Mouse (Mus musculus): ENCODE measurements at regions not wholly inside any gene's neighbourhood (a gene's known extent, or its start where the extent isn't known, plus 50 kb on each side); places are given as distances from the start of the nearest gene placed in this dataset.

GRCm38 (mm10) chr1:184130897-184131296 is 96.8 kb upstream of the 1700056E22Rik start:
- no peak for ATAC-seq (ENCODE audit: insufficient number of reproducible peaks, insufficient read depth, low FRiP score, low read depth)

GRCm38 (mm10) chr1:184127321-184127720 is 93.2 kb upstream of the 1700056E22Rik start:
- H3K4me2 ChIP-seq (replicated peaks; ENCODE audit: low read depth, low read length), result no peak overlapping the region
- no peak overlapping the region for H3K27ac ChIP-seq (ENCODE audit: low read length)
- WGBS, result 75% methylated on average over 4 of the region's 4 CpGs
- no peak overlapping the region for H3K9ac ChIP-seq (replicated peaks; ENCODE audit: low read depth, low read length)
- H3K27me3 ChIP-seq (ENCODE audit: control insufficient read depth, insufficient read depth, low read length), result no peaks in the 10 kb centered on the region
- no peaks in the 10 kb centered on the region for H3K9me3 ChIP-seq (ENCODE audit: control insufficient read depth, low read depth, low read length)
- ATAC-seq (ENCODE audit: insufficient number of reproducible peaks, insufficient read depth, low FRiP score, low read depth), result no peak
- H3K36me3 ChIP-seq (ENCODE audit: control insufficient read depth, insufficient read depth, low read length), result no peaks in the 10 kb centered on the region
- no peak overlapping the region for H3K4me3 ChIP-seq (ENCODE audit: low read depth, low read length)
- H3K4me1 ChIP-seq (ENCODE audit: control insufficient read depth, insufficient read depth, low read length), result no peaks in the 10 kb centered on the region

More at GRCm38 (mm10) chr1:184130897-184131296, 96.8 kb upstream of the 1700056E22Rik start:
- Histone ChIP-seq H3K9me3 (ENCODE audit: control insufficient read depth, low read depth, low read length) (no peaks in the 10 kb centered on the region), H3K9ac (replicated peaks; ENCODE audit: low read depth, low read length) (no peak overlapping the region), H3K4me3 (ENCODE audit: low read depth, low read length) (no peak overlapping the region), H3K27ac (ENCODE audit: low read length) (no peak overlapping the region), H3K27me3 (ENCODE audit: control insufficient read depth, insufficient read depth, low read length) (no peaks in the 10 kb centered on the region), H3K4me2 (replicated peaks; ENCODE audit: low read depth, low read length) (no peak overlapping the region), H3K4me1 (ENCODE audit: control insufficient read depth, insufficient read depth, low read length) (no peaks in the 10 kb centered on the region), H3K36me3 (ENCODE audit: control insufficient read depth, insufficient read depth, low read length) (no peaks in the 10 kb centered on the region)
- WGBS, result 81% methylated on average over 4 of the region's 4 CpGs

GRCm38 (mm10) chr1:184126909-184127308 is 92.8 kb upstream of the 1700056E22Rik start:
- no peak for ATAC-seq (ENCODE audit: insufficient number of reproducible peaks, insufficient read depth, low FRiP score, low read depth)
- H3K4me2 ChIP-seq (replicated peaks; ENCODE audit: low read depth, low read length), result no peak overlapping the region
- H3K27me3 ChIP-seq (ENCODE audit: control insufficient read depth, insufficient read depth, low read length), result no peaks in the 10 kb centered on the region
- 0 out of 2 replicates have a peak overlapping the region, but pooled peaks have one; percentile 22 for H3K27ac ChIP-seq (ENCODE audit: low read length)
- no peaks in the 10 kb centered on the region for H3K4me1 ChIP-seq (ENCODE audit: control insufficient read depth, insufficient read depth, low read length)
- WGBS, result 68% methylated on average over 3 of the region's 3 CpGs
- H3K4me3 ChIP-seq (ENCODE audit: low read depth, low read length), result no peak overlapping the region
- no peak overlapping the region for H3K9ac ChIP-seq (replicated peaks; ENCODE audit: low read depth, low read length)
- H3K9me3 ChIP-seq (ENCODE audit: control insufficient read depth, low read depth, low read length), result no peaks in the 10 kb centered on the region
- no peaks in the 10 kb centered on the region for H3K36me3 ChIP-seq (ENCODE audit: control insufficient read depth, insufficient read depth, low read length)
